In the genomic region with DNA sequence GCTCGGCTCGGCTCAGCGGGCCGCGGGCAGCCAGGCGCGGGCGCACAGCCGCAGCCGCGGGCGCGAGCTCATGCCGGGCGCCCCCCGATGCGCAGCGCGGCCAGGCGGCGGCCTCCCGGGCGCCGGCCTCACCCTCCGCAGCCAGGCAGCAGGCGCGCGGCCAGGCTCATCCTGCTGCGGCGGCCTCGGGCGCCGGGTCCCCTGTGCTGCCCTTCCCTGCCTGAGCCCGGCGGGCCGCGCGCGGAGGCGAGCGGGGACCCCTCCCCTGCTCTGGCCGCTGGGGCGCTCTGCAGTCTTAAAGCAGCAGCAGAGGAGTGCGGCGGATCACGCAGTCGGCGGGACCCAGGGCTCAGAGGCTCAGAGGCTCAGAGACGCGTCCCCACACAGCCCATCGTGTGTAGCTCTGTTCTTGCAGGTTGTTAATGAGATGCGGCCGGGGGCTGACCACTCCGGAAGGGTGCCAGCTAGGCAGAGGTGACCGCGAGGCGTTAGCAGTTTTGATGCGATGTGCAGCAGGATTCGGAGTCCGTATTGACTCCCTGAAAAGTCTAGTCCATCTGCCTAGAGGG, we compare ENCODE assay signal across 10 mouse cellular contexts. TPM values are rescaled to one million over a fixed set of nuclear protein-coding genes. Genes with fewer than 3 reads are reported as not detected.
DNase-seq lines count a peak whose midpoint lies in the region; ATAC-seq lines count a peak whose summit lies in the region.
"Had no signal": no experiment of that assay in that cellular context is flagged by ENCODE, and none has a peak within 500 bp of the region (broad histone marks: within the 10 kb centered on the region; RNA-seq: fewer than 3 reads in every experiment).

TSS of gene Dscam (minus strand) at position 240 of the 569 bp plus-strand sequence.

- H3K4me2 ChIP-seq in embryonic facial prominence, embryonic 15.5 days (replicated peaks), result peak within 1 kb of the TSS; percentile 95
- H3K4me2 ChIP-seq in intestine, embryonic 15.5 days (replicated peaks), result peak within 1 kb of the TSS; percentile 95
- peak within 1 kb of the TSS; percentile 75 for H3K4me2 ChIP-seq in midbrain, embryonic 13.5 days (replicated peaks)

- peak within 1 kb of the TSS; percentile 48 for H3K4me3 ChIP-seq in embryonic facial prominence, embryonic 15.5 days (replicated peaks)
- H3K4me3 ChIP-seq in intestine, embryonic 15.5 days (replicated peaks), result peak within 1 kb of the TSS; percentile 42
- peak within 1 kb of the TSS; percentile 76 for H3K4me3 ChIP-seq in midbrain, embryonic 13.5 days (replicated peaks)

- H3K27me3 ChIP-seq in embryonic facial prominence, embryonic 15.5 days, result peaks cover 71% of the 10 kb centered on the region
- peaks cover 48% of the 10 kb centered on the region for H3K27me3 ChIP-seq in intestine, embryonic 15.5 days (replicated peaks)
- H3K27me3 ChIP-seq in midbrain, embryonic 13.5 days, result peaks cover 26% of the 10 kb centered on the region

- peaks cover 13% of the 10 kb centered on the region for H3K4me1 ChIP-seq in embryonic facial prominence, embryonic 15.5 days
- H3K4me1 ChIP-seq in intestine, embryonic 15.5 days (replicated peaks), result 0 out of 2 replicates have a peak, but pooled peaks cover 2% of the 10 kb centered on the region
- H3K4me1 ChIP-seq in midbrain, embryonic 13.5 days (replicated peaks), result peaks cover 38% of the 10 kb centered on the region

- no peak within 1 kb of the TSS; the same call in 1 of the 2 replicates for H3K9ac ChIP-seq in embryonic facial prominence, embryonic 15.5 days
- H3K9ac ChIP-seq in intestine, embryonic 15.5 days, result peak within 1 kb of the TSS; percentile 18; the same call in 1 of the 2 replicates
- H3K9ac ChIP-seq in midbrain, embryonic 13.5 days (replicated peaks), result peak within 1 kb of the TSS; percentile 95

- peak; percentile 70 to 73 for DNase-seq in cerebellum, postnatal 10 days
- no peak for DNase-seq in cerebellum, adult 8-10 months
- DNase-seq in adipocyte (ENCODE audit: low spot score), result no peak
- no peak for DNase-seq in adrenal gland, postnatal 4 days (ENCODE audit: low spot score in 2 of 2)

- H3K9me3 ChIP-seq in embryonic facial prominence, embryonic 15.5 days (replicated peaks), result no peaks in the 10 kb centered on the region
- no peaks in the 10 kb centered on the region for H3K9me3 ChIP-seq in intestine, embryonic 15.5 days
- H3K9me3 ChIP-seq in midbrain, embryonic 13.5 days, result no peaks in the 10 kb centered on the region

- no peak within 1 kb of the TSS for H3K27ac ChIP-seq in embryonic facial prominence, embryonic 15.5 days (replicated peaks)
- H3K27ac ChIP-seq in intestine, embryonic 15.5 days, result no peak within 1 kb of the TSS
- peak within 1 kb of the TSS; percentile 97 for H3K27ac ChIP-seq in midbrain, embryonic 13.5 days

- ATAC-seq in CD4-positive, CD25-positive, alpha-beta regulatory T cell, adult 4 months, result peak; percentile 21
- ATAC-seq in embryonic facial prominence, embryonic 15.5 days (ENCODE audit: insufficient number of reproducible peaks, low FRiP score, low TSS enrichment, low read depth), result peak; percentile 26; the same call in 1 of the 2 replicates
- ATAC-seq in intestine, embryonic 15.5 days, result peak; percentile 50
- ATAC-seq in midbrain, embryonic 13.5 days, result peak; percentile 84

- WGBS in embryonic facial prominence, embryonic 15.5 days, result under 1% methylated on average over 48 of the region's 60 CpGs
- 1% methylated on average over 46 of the region's 60 CpGs for WGBS in intestine, embryonic 15.5 days
- under 1% methylated on average over 59 of the region's 60 CpGs for WGBS in midbrain, embryonic 13.5 days

- H3K36me3 ChIP-seq in embryonic facial prominence, embryonic 15.5 days, result no peaks in the 10 kb centered on the region
- H3K36me3 ChIP-seq in intestine, embryonic 15.5 days, result no peaks in the 10 kb centered on the region
- H3K36me3 ChIP-seq in midbrain, embryonic 13.5 days, result no peaks in the 10 kb centered on the region

RNA-seq across cellular contexts. Expression of gene Dscam, which starts in this region (rescaled TPM):
- 1 to 10 TPM; 1.9 to 2.8 TPM for polyA plus RNA-seq in CD4-positive, CD25-positive, alpha-beta regulatory T cell, adult 4 months (2017; shearing (Covaris generic))
- 0.31 and 0.34 TPM in 2 replicates for polyA plus RNA-seq in embryonic facial prominence, embryonic 15.5 days (2015; fragmentation: Nextera tagmentation; extraction: Ambion mirVana)
- polyA plus RNA-seq in intestine, embryonic 15.5 days (2015; fragmentation: Nextera tagmentation; extraction: Ambion mirVana), result 0.14 and 0.15 TPM in 2 replicates
- polyA plus RNA-seq in midbrain, embryonic 13.5 days (2015; fragmentation: Nextera tagmentation; extraction: Ambion mirVana), result 10.5 and 11.1 TPM in 2 replicates
- under 1 TPM; 0.56 to 0.71 TPM for total RNA-seq in adrenal gland, postnatal 4 days (2021)
- total RNA-seq: liver, adult 2 months had no signal
- polyA plus RNA-seq: C2C12; liver, adult 2 months had no signal

Comparison
In these comparisons a context has a peak if more than half of its experiments do, and no peak if none do; other contexts are left out.
1. DNase-seq: peak in cerebellum, postnatal 10 days (2 of 2); none in cerebellum, adult 8-10 months (single experiment), adipocyte (single experiment) and adrenal gland, postnatal 4 days (0 of 2).
2. Peak in ATAC-seq, H3K4me3 ChIP-seq and H3K4me2 ChIP-seq in embryonic facial prominence, embryonic 15.5 days; RNA of the gene not detected or under 1 TPM.
3. Peak in ATAC-seq, H3K4me3 ChIP-seq, H3K9ac ChIP-seq and H3K4me2 ChIP-seq in intestine, embryonic 15.5 days; RNA of the gene not detected or under 1 TPM.
4. ATAC-seq: peak in every context shown above with its lines; median percentile 84 in midbrain, embryonic 13.5 days; 50 in intestine, embryonic 15.5 days; 26 in embryonic facial prominence, embryonic 15.5 days; 21 in CD4-positive, CD25-positive, alpha-beta regulatory T cell, adult 4 months.
5. Peak in every context shown above with its lines, with median percentiles within 50 percentile points of each other: H3K4me2 ChIP-seq and H3K4me3 ChIP-seq.